Mouse (Mus musculus): ENCODE data around the gene Rad17. TPM values are rescaled to one million over a fixed set of nuclear protein-coding genes. Genes with fewer than 3 reads are reported as not detected.

The Rad17 gene
- total RNA-seq, 4 experiments from 2014 or later = 15.1 to 16.0 (median 15.6) TPM

DNA sequence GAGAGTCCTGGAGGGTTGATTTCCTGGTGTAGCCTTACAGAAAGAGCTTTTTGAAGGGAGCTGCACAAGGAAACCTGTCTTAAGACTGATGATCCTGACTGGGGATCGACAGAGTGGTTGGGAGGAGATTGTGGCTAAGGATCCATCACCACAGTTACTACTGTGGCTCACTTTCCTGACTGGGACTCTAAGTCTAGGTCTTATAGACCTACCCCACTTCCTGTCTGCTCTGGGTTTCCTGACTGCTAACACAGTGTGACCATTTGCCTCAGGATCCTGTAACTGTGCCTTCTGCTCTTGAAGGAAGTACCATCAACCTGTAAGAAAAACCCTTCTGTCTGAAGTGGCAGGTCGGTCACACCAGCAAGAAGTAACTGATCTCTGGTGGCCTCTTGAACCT is 80.1 kb downstream of the Rad17 start:
- DNase-seq (ENCODE audit: low spot score in 2 of 2) = no peak

DNA sequence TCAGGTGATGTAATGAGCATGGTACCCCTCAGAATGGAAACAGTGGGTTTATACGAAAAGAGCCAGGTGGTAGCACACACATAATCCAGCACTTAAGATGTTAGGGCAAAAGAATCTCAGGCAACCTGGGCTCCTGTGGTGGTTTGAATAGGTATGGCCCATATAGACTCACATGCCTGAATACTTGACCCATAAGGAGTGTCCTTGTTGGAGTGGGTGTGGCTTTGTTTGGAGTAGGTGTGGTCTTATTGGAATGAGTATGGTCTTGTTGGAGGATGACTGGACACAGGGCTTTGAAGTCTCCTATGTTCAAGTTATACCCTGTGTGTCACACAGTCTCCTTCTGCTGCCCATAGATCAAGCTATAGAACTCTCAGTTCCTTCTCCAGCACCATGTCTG is 82.5 kb downstream of the Rad17 start:
- no peak for DNase-seq (ENCODE audit: low spot score in 2 of 2)

Other genes with a start within 250 kb of the Rad17 start
- under 1 TPM; 0.11 to 0.23 (median 0.15) TPM for gene Naip1, start 198.2 kb downstream of the Rad17 start, total RNA-seq (2022)
- gene Gtf2h2, start 158.5 kb downstream of the Rad17 start, total RNA-seq (2022) = 10 to 100 TPM; 35.2 to 43.7 (median 40.5) TPM
- gene Ocln, start 98.3 kb downstream of the Rad17 start, total RNA-seq (2022) = 10 to 100 TPM in 1 of 4 experiments, 1 to 10 TPM in 3; 7.4 to 12.2 (median 8.2) TPM
- gene Marveld2, start 34.1 kb downstream of the Rad17 start, total RNA-seq (2022) = 1 to 10 TPM in 3 of 4 experiments, under 1 TPM in 1; 0.57 to 1.8 (median 1.5) TPM
- gene Ak6, start 72 bp downstream of the Rad17 start, total RNA-seq (2022) = 10 to 100 TPM; 71.1 to 90.0 (median 86.4) TPM
- gene Taf9, start 528 bp upstream of the Rad17 start, total RNA-seq (2022) = 10 to 100 TPM; 27.6 to 38.4 (median 34.2) TPM
- gene Ccdc125, start 18.7 kb upstream of the Rad17 start, total RNA-seq (2022) = under 1 TPM; 0.26 to 0.51 (median 0.46) TPM
- gene Cdk7, start 79.9 kb upstream of the Rad17 start, total RNA-seq (2022) = 10 to 100 TPM; 39.9 to 42.9 (median 41.5) TPM
- 10 to 100 TPM; 46.2 to 56.1 (median 54.7) TPM for gene Mrps36, start 93.6 kb upstream of the Rad17 start, total RNA-seq (2022)
- gene Cenph, start 124.8 kb upstream of the Rad17 start, total RNA-seq (2022) = 1 to 10 TPM in 3 of 4 experiments, under 1 TPM in 1; 0.81 to 1.5 (median 1.2) TPM
- 1 to 10 TPM in 1 of 4 experiments, under 1 TPM in 3; 0.43 to 1.3 (median 0.78) TPM for gene Ccnb1, start 135.5 kb upstream of the Rad17 start, total RNA-seq (2022)
- gene Slc30a5, start 182.4 kb upstream of the Rad17 start, total RNA-seq (2022) = 10 to 100 TPM; 38.9 to 45.2 (median 41.4) TPM